Mouse (Mus musculus): ENCODE measurements around the gene 1700028P14Rik. TPM values are rescaled to one million over a fixed set of nuclear protein-coding genes. Genes with fewer than 3 reads are reported as not detected.

1700028P14Rik gene
- polyA plus RNA-seq, 1 experiment from 2014 or later = not detected

- Histone ChIP-seq H3K4me1 (ENCODE audit: control insufficient read depth, low read depth, low read length) (no peaks in the 10 kb centered on the region), H3K4me2 (ENCODE audit: low read depth, low read length) (no peak overlapping the region), H3K9me3 (replicated peaks; ENCODE audit: control insufficient read depth, low read length) (no peaks in the 10 kb centered on the region), H3K9ac (ENCODE audit: low read depth, low read length) (no peak overlapping the region), H3K4me3 (ENCODE audit: low read depth, low read length) (no peak overlapping the region), H3K27me3 (ENCODE audit: control insufficient read depth, insufficient read depth, low read depth, low read length) (no peaks in the 10 kb centered on the region), H3K36me3 (ENCODE audit: control insufficient read depth, insufficient read depth) (no peaks in the 10 kb centered on the region), H3K27ac (ENCODE audit: low read length) (no peak overlapping the region)
- ATAC-seq (ENCODE audit: low read depth) = no peak
- 62% methylated on average over 4 of the region's 4 CpGs for WGBS (ENCODE audit: insufficient replicate concordance)
Observed at GRCm38 (mm10) chr19:23521831-23522230, 130.8 kb downstream of the 1700028P14Rik start.

GRCm38 (mm10) chr19:23521071-23521470, 131.5 kb downstream of the 1700028P14Rik start:
- no peak for ATAC-seq (ENCODE audit: low read depth)
- 63% methylated on average over 8 of the region's 8 CpGs for WGBS (ENCODE audit: insufficient replicate concordance)
- no peak overlapping the region for H3K4me3 ChIP-seq (ENCODE audit: low read depth, low read length)
- no peaks in the 10 kb centered on the region for H3K36me3 ChIP-seq (ENCODE audit: control insufficient read depth, insufficient read depth)
- H3K27ac ChIP-seq (ENCODE audit: low read length) = no peak overlapping the region
- H3K9me3 ChIP-seq (replicated peaks; ENCODE audit: control insufficient read depth, low read length) = no peaks in the 10 kb centered on the region
- H3K4me1 ChIP-seq (ENCODE audit: control insufficient read depth, low read depth, low read length) = no peaks in the 10 kb centered on the region
- no peak overlapping the region for H3K9ac ChIP-seq (ENCODE audit: low read depth, low read length)
- H3K4me2 ChIP-seq (ENCODE audit: low read depth, low read length) = no peak overlapping the region
- no peaks in the 10 kb centered on the region for H3K27me3 ChIP-seq (ENCODE audit: control insufficient read depth, insufficient read depth, low read depth, low read length)

- 23% methylated on average over 5 of the region's 5 CpGs for WGBS (ENCODE audit: insufficient replicate concordance)
- no peak overlapping the region for H3K27ac ChIP-seq (ENCODE audit: low read length)
- no peaks in the 10 kb centered on the region for H3K27me3 ChIP-seq (ENCODE audit: control insufficient read depth, insufficient read depth, low read depth, low read length)
- no peaks in the 10 kb centered on the region for H3K9me3 ChIP-seq (replicated peaks; ENCODE audit: control insufficient read depth, low read length)
- no peaks in the 10 kb centered on the region for H3K36me3 ChIP-seq (ENCODE audit: control insufficient read depth, insufficient read depth)
- no peak overlapping the region for H3K9ac ChIP-seq (ENCODE audit: low read depth, low read length)
- no peak for ATAC-seq (ENCODE audit: low read depth)
- no peak overlapping the region for H3K4me2 ChIP-seq (ENCODE audit: low read depth, low read length)
- H3K4me3 ChIP-seq (ENCODE audit: low read depth, low read length) = no peak overlapping the region
- H3K4me1 ChIP-seq (ENCODE audit: control insufficient read depth, low read depth, low read length) = no peaks in the 10 kb centered on the region
Observed at GRCm38 (mm10) chr19:23520629-23521028, 132.0 kb downstream of the 1700028P14Rik start.

- H3K4me1 ChIP-seq (ENCODE audit: control insufficient read depth, low read depth, low read length) = no peaks in the 10 kb centered on the region
- H3K27ac ChIP-seq (ENCODE audit: low read length) = no peak overlapping the region
- H3K9ac ChIP-seq (ENCODE audit: low read depth, low read length) = no peak overlapping the region
- no peaks in the 10 kb centered on the region for H3K27me3 ChIP-seq (ENCODE audit: control insufficient read depth, insufficient read depth, low read depth, low read length)
- H3K36me3 ChIP-seq (ENCODE audit: control insufficient read depth, insufficient read depth) = no peaks in the 10 kb centered on the region
- H3K9me3 ChIP-seq (replicated peaks; ENCODE audit: control insufficient read depth, low read length) = no peaks in the 10 kb centered on the region
- no peak overlapping the region for H3K4me2 ChIP-seq (ENCODE audit: low read depth, low read length)
- ATAC-seq (ENCODE audit: low read depth) = no peak
- no peak overlapping the region for H3K4me3 ChIP-seq (ENCODE audit: low read depth, low read length)
- 76% methylated on average over 5 of the region's 5 CpGs for WGBS (ENCODE audit: insufficient replicate concordance)
Observed at GRCm38 (mm10) chr19:23518477-23518876, 134.1 kb downstream of the 1700028P14Rik start.

- Histone ChIP-seq H3K36me3 (ENCODE audit: control insufficient read depth, insufficient read depth) (no peaks in the 10 kb centered on the region), H3K4me2 (ENCODE audit: low read depth, low read length) (no peak overlapping the region), H3K9me3 (replicated peaks; ENCODE audit: control insufficient read depth, low read length) (no peaks in the 10 kb centered on the region), H3K9ac (ENCODE audit: low read depth, low read length) (no peak overlapping the region), H3K27ac (ENCODE audit: low read length) (no peak overlapping the region), H3K4me1 (ENCODE audit: control insufficient read depth, low read depth, low read length) (no peaks in the 10 kb centered on the region), H3K4me3 (ENCODE audit: low read depth, low read length) (no peak overlapping the region), H3K27me3 (ENCODE audit: control insufficient read depth, insufficient read depth, low read depth, low read length) (no peaks in the 10 kb centered on the region)
- 30% methylated on average over 2 of the region's 2 CpGs for WGBS (ENCODE audit: insufficient replicate concordance)
- ATAC-seq (ENCODE audit: low read depth) = no peak
Observed at GRCm38 (mm10) chr19:23511303-23511702, 141.3 kb downstream of the 1700028P14Rik start.

Other genes starting within 250 kb of the 1700028P14Rik start
- gene Mamdc2, start 204.4 kb downstream of the 1700028P14Rik start, polyA plus RNA-seq (2015; fragmentation: Nextera tagmentation; extraction: Ambion mirVana) = 0.42 and 0.46 TPM in 2 replicates
- gene Ptar1, start 34.6 kb upstream of the 1700028P14Rik start, polyA plus RNA-seq (2015; fragmentation: Nextera tagmentation; extraction: Ambion mirVana) = 3.0 and 3.4 TPM in 2 replicates
- 0.04 and 0.06 TPM in 2 replicates for gene Apba1, start 106.1 kb upstream of the 1700028P14Rik start, polyA plus RNA-seq (2015; fragmentation: Nextera tagmentation; extraction: Ambion mirVana)

Measured in liver, embryonic 16.5 days (tissue).